Mouse (Mus musculus) heart, embryonic 12.5 days (tissue): Measurements from ENCODE around the gene Gcsh. TPM values are rescaled to one million over a fixed set of nuclear protein-coding genes. Genes with fewer than 3 reads are reported as not detected.
A peak's percentile ranks its signal among the peaks of the same experiment; 100 is the strongest.

Experiments used
- ATAC-seq: fragments of 200-750 bp; cut with Nextera tagmentation; 2 replicates; pipeline ENCODE4 v1.8.0; 2017; ENCODE audit warnings: moderate TSS enrichment, moderate library complexity; ENCODE audit not compliant: insufficient number of reproducible peaks, low FRiP score
- H3K27ac ChIP-seq: fragments of 300-500 bp; sonication (generic); 2 replicates; pipeline ENCODE4 v1.5.1; 2016; ENCODE audit warnings: mild to moderate bottlenecking, moderate library complexity; ENCODE audit not compliant: poor library complexity, severe bottlenecking
- H3K27me3 ChIP-seq: fragments of 300-500 bp; sonication (generic); replicated peaks from 2 replicates; pipeline ENCODE4 v1.6.1; 2016; ENCODE audit warnings: mild to moderate bottlenecking, moderate library complexity
- H3K36me3 ChIP-seq: fragments of 300-500 bp; sonication (generic); 2 replicates; pipeline ENCODE4 v1.6.1; 2016; ENCODE audit warnings: mild to moderate bottlenecking, moderate library complexity
- H3K4me1 ChIP-seq: fragments of 300-500 bp; sonication (generic); replicated peaks from 2 replicates; pipeline ENCODE4 v1.6.1; 2016; ENCODE audit warnings: mild to moderate bottlenecking
- H3K4me2 ChIP-seq: fragments of 300-500 bp; sonication (generic); 2 replicates; pipeline ENCODE4 v1.6.1; 2016; ENCODE audit warnings: mild to moderate bottlenecking, moderate library complexity
- H3K4me3 ChIP-seq: fragments of 300-500 bp; sonication (generic); 2 replicates; pipeline ENCODE4 v1.5.1; 2016; ENCODE audit warnings: mild to moderate bottlenecking
- H3K9ac ChIP-seq: fragments of 300-500 bp; sonication (generic); 2 replicates; pipeline ENCODE4 v1.6.1; 2016; ENCODE audit warnings: mild to moderate bottlenecking, moderate library complexity
- H3K9me3 ChIP-seq: fragments of 300-500 bp; sonication (generic); replicated peaks from 2 replicates; pipeline ENCODE4 v1.6.1; 2016; ENCODE audit warnings: mild to moderate bottlenecking, moderate library complexity
- WGBS: fragments of 180-500 bp; shearing (Covaris S2); methylation state at CpG from one replicate; pipeline ENCODE4 v1.1.7; 2016; 5-methylcytosine and 5-hydroxymethylcytosine counted together
- polyA plus RNA-seq: library from polyadenylated mRNA; unstranded; fragments of >200 nt; fragmentation: Nextera tagmentation; extraction: Ambion mirVana; gene quantifications from 2 replicates; pipeline ENCODE4 v1.2.1, GENCODE M21; 2016

Gene Gcsh
- polyA plus RNA-seq, 1 experiment from 2014 or later = 75.4 TPM

DNA sequence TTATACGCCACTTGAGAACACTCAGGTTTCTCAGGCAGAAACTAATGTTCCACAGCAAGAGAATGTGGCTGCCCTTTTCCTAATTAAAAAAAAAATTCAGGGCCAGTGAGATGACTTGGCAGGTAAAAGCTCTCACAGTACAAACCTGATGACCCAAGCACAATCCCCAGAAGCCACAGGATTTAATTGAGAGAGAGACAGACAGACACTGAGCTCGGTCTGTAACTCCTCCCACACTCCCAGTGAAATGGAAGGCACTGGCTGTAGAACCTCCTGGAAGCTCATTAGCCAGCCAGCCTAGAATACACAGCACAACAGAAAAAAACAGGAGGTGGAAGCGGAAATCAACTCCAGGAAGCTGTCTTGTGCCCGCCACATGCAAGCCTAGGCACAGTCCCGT is 17.7 kb downstream of the Gcsh start:
- no peak overlapping the region for H3K27ac ChIP-seq
- WGBS = 56% methylated on average over 5 of the region's 5 CpGs
- ATAC-seq = no peak

DNA sequence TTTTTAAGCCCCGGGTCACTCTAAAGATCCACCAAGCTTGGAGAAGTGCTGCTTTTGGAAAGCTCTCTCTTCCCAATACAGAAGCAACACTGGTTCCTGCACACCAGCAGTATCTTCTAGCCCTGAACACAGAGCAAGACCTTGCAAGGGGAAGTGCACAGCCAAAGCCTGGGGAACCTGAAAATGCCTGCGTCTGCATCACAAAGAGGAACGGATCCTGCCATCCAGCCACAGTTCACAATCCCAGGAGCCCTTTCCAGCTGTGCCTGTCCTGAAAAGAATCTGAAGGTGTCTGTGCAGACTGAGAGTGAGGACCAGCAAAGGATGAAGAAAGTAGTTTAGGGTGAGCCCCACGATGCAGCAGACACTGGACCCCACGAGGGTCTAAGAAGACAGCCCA is 18.3 kb downstream of the Gcsh start:
- H3K4me3 ChIP-seq = no peak overlapping the region
- no peaks in the 10 kb centered on the region; the same call in 1 of the 2 replicates for H3K27me3 ChIP-seq
- H3K4me2 ChIP-seq = no peak overlapping the region
- WGBS = 44% methylated on average over 5 of the region's 5 CpGs
- H3K36me3 ChIP-seq = no peaks in the 10 kb centered on the region
- H3K9me3 ChIP-seq = no peaks in the 10 kb centered on the region
- peaks cover 12% of the 10 kb centered on the region; the same call in 1 of the 2 replicates for H3K4me1 ChIP-seq
- H3K9ac ChIP-seq = no peak overlapping the region; the same call in 1 of the 2 replicates
- no peak for ATAC-seq
- no peak overlapping the region for H3K27ac ChIP-seq

More for the DNA sequence above, 17.7 kb downstream of the Gcsh start:
- no peak overlapping the region for H3K4me2 ChIP-seq
- no peaks in the 10 kb centered on the region for H3K9me3 ChIP-seq
- H3K36me3 ChIP-seq = no peaks in the 10 kb centered on the region
- no peaks in the 10 kb centered on the region; the same call in 1 of the 2 replicates for H3K27me3 ChIP-seq
- peaks cover 13% of the 10 kb centered on the region; the same call in 1 of the 2 replicates for H3K4me1 ChIP-seq
- H3K4me3 ChIP-seq = no peak overlapping the region
- H3K9ac ChIP-seq = no peak overlapping the region; the same call in 1 of the 2 replicates

- 87% methylated on average over 6 of the region's 6 CpGs for WGBS
- ATAC-seq = no peak
- Histone ChIP-seq H3K27me3 (no peaks in the 10 kb centered on the region; the same call in 1 of the 2 replicates), H3K36me3 (no peaks in the 10 kb centered on the region), H3K4me2 (no peak overlapping the region), H3K4me1 (0 out of 2 replicates have a peak, but pooled peaks cover 6% of the 10 kb centered on the region), H3K9ac (no peak overlapping the region), H3K27ac (no peak overlapping the region), H3K4me3 (no peak overlapping the region), H3K9me3 (no peaks in the 10 kb centered on the region)
Observed at GRCm38 (mm10) chr8:116969531-116969930, 23.8 kb downstream of the Gcsh start.

- H3K9ac ChIP-seq = no peak overlapping the region
- H3K4me1 ChIP-seq = peaks cover 15% of the 10 kb centered on the region
- no peak for ATAC-seq
- H3K27ac ChIP-seq = no peak overlapping the region
- no peaks in the 10 kb centered on the region for H3K9me3 ChIP-seq
- H3K27me3 ChIP-seq = no peaks in the 10 kb centered on the region
- peaks cover 63% of the 10 kb centered on the region for H3K36me3 ChIP-seq
- H3K4me2 ChIP-seq = no peak overlapping the region
- H3K4me3 ChIP-seq = no peak overlapping the region
- 91% methylated on average over 9 of the region's 9 CpGs for WGBS
Observed at GRCm38 (mm10) chr8:116954415-116954814, 38.9 kb downstream of the Gcsh start.

- Histone ChIP-seq H3K9me3 (no peaks in the 10 kb centered on the region), H3K27ac (no peak overlapping the region), H3K36me3 (peaks cover 47% of the 10 kb centered on the region), H3K27me3 (no peaks in the 10 kb centered on the region), H3K9ac (no peak overlapping the region), H3K4me3 (no peak overlapping the region), H3K4me1 (peaks cover 25% of the 10 kb centered on the region), H3K4me2 (no peak overlapping the region)
- no peak for ATAC-seq
- WGBS = 87% methylated on average over 8 of the region's 8 CpGs
Observed at GRCm38 (mm10) chr8:116952428-116952827, 40.9 kb downstream of the Gcsh start.

DNA sequence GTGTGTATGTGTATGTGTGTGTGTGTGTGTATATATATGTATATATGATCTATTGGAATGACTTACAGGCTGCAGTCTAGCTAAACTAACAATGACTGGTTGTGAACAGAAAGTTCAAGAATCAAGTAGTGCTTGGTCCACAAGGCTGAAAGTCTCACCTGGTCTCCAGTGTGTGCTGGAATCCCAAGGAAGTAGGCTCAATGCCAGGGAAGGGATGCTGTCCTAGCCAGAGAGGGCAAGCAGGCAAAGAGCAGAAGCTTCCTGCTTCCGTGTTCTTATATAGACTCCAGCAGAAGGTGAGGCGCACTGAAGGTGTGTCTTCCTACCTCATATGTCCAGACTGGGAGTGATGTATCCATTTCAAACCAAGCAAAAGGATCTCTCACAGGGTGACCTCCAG is 41.6 kb downstream of the Gcsh start:
- Histone ChIP-seq H3K36me3 (peaks cover 40% of the 10 kb centered on the region), H3K9ac (no peak overlapping the region), H3K27ac (no peak overlapping the region), H3K4me1 (peaks cover 29% of the 10 kb centered on the region), H3K27me3 (no peaks in the 10 kb centered on the region), H3K4me3 (no peak overlapping the region), H3K4me2 (no peak overlapping the region), H3K9me3 (no peaks in the 10 kb centered on the region)
- WGBS = 89% methylated on average over 2 of the region's 2 CpGs
- ATAC-seq = no peak

DNA sequence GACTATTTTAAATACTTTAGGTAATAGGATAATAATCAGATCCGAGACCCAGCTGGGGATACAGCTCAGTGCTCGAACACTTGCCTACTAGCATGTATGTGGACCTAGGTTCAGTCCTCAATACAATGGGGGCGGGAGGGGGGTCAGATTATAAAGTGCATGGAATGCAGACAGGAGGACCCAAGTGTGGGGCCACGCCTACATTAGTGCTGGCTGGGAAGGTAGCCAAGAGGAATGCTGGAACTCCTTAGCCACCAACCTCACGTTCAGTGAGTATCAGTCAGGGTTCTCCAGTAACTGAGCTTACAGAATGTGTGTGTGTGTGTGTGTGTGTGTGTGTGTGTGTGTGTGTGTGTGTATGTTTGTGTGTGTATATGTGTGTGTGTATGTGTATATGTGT is 42.0 kb downstream of the Gcsh start:
- Histone ChIP-seq H3K27me3 (no peaks in the 10 kb centered on the region), H3K36me3 (peaks cover 36% of the 10 kb centered on the region), H3K4me2 (no peak overlapping the region), H3K4me3 (no peak overlapping the region), H3K9me3 (no peaks in the 10 kb centered on the region), H3K27ac (no peak overlapping the region), H3K4me1 (peaks cover 34% of the 10 kb centered on the region), H3K9ac (no peak overlapping the region)
- 55% methylated on average over 5 of the region's 5 CpGs for WGBS
- no peak for ATAC-seq

- peaks cover 59% of the 10 kb centered on the region for H3K4me1 ChIP-seq
- no peaks in the 10 kb centered on the region for H3K9me3 ChIP-seq
- H3K27ac ChIP-seq = peak overlapping the region; percentile 66
- H3K4me3 ChIP-seq = no peak overlapping the region
- H3K36me3 ChIP-seq = no peaks in the 10 kb centered on the region
- H3K9ac ChIP-seq = peak overlapping the region; percentile 5; the same call in 1 of the 2 replicates
- peak overlapping the region; percentile 32 for H3K4me2 ChIP-seq
- no peaks in the 10 kb centered on the region for H3K27me3 ChIP-seq
- ATAC-seq = no peak
- WGBS = 45% methylated on average over 7 of the region's 7 CpGs
Observed at GRCm38 (mm10) chr8:116947589-116947988, 45.7 kb downstream of the Gcsh start.

DNA sequence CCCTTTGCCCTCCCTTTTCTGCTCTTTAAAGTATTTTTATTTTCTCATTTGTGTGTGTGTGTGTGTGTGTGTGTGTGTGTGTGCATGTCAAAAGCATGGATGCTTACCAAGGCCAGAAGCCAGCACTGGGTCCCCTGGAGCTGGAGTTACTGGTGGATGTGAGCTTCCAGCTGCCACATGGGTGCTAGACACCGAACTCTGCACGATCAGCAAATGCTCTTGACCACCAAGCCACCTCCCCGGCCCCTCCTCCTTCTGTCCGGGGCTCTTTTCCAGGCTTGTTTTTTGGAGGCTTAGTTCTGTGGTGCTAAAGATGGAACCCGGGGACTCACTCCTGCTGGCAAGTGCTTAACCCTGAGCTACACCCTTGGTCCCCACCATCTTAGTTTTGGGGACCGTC is 46.5 kb downstream of the Gcsh start:
- Histone ChIP-seq H3K27ac (peak overlapping the region; percentile 90), H3K27me3 (no peaks in the 10 kb centered on the region), H3K4me2 (peak overlapping the region; percentile 61), H3K9me3 (no peaks in the 10 kb centered on the region), H3K9ac (peak overlapping the region; percentile 49; the same call in 1 of the 2 replicates), H3K4me1 (peaks cover 58% of the 10 kb centered on the region), H3K36me3 (no peaks in the 10 kb centered on the region), H3K4me3 (peak overlapping the region; percentile 30; the same call in 1 of the 2 replicates)
- WGBS = 66% methylated on average over 6 of the region's 6 CpGs
- no peak for ATAC-seq

DNA sequence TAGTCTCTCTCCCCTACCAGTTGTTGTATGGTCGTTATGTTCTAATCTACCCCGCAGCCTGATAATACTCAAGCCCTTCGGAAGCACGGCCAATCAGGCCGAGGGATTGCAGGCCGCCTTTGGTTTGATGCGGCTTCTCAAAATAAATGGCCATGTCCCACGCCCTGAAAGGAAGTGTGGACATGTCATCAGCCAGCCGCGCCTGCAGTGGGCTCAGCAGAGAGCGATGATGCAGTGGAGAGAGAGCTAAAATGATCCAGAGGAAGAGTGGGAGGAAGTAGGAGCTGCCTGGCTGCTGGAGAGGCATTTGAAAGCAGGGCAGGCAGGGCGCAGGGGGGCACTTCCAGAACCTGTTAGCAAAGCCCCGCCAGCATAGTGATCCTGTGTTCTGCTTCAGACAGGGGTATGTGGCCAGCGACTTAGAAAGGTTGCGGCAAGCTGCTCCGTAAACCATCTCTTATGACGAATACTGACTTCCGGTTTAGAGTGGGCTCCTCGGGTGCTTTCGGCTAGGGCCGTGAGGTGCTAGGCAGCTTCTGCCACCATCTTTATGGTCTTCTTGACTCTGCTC is 47.0 kb downstream of the Gcsh start:
- H3K36me3 ChIP-seq = 0 out of 2 replicates have a peak, but pooled peaks cover 3% of the 10 kb centered on the region
- peak overlapping the region; percentile 49; the same call in 1 of the 2 replicates for H3K9ac ChIP-seq
- no peaks in the 10 kb centered on the region for H3K27me3 ChIP-seq
- H3K4me3 ChIP-seq = peak overlapping the region; percentile 30
- 28% methylated on average over 21 of the region's 21 CpGs for WGBS
- H3K4me1 ChIP-seq = peaks cover 53% of the 10 kb centered on the region
- H3K9me3 ChIP-seq = no peaks in the 10 kb centered on the region
- peak overlapping the region; percentile 90 for H3K27ac ChIP-seq
- ATAC-seq = peak; percentile 43; the same call in 1 of the 2 replicates
- peak overlapping the region; percentile 61 for H3K4me2 ChIP-seq

DNA sequence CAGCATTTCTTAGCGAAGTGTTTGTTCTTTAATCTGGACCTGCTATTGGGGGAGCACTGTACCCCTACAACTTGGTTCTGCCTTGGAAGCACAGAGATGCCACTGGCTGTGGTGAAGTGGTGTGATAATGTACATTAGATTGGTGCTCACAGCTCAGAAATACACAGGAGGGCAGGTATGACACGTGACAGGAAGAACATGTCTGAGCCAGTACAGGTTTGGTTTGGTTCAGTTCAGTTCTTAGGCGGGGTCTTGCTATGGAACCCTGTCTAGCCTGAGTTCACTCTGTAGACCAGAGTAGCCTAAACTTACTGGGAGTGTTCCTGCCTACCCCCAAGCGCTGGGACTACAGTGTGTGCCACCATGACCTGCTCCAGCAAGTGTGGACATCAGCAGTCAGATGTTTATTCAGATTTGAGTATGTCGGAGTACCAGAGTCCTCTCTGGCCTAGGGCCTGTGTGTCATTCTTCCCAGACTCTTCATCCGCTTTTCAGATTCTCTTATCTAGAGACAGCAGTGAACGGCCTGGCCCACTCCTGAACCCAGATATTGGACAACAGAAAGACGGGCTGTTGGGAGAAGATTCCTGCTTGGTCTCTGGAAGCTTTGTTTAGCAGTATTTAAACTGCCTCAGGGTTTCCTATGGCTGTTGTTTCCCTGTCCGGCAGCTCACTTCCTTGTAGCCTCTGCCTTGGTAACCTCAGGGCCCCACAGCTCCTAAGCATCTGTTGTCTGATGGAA is 48.0 kb downstream of the Gcsh start:
- peaks cover 49% of the 10 kb centered on the region for H3K4me1 ChIP-seq
- ATAC-seq = peak; percentile 1; the same call in 1 of the 2 replicates
- H3K36me3 ChIP-seq = peaks cover 12% of the 10 kb centered on the region; the same call in 1 of the 2 replicates
- peak overlapping the region; percentile 94 for H3K4me2 ChIP-seq
- H3K27ac ChIP-seq = peak overlapping the region; percentile 90
- H3K9ac ChIP-seq = no peak overlapping the region
- WGBS = 43% methylated on average over 9 of the region's 9 CpGs
- no peaks in the 10 kb centered on the region for H3K9me3 ChIP-seq
- H3K4me3 ChIP-seq = no peak overlapping the region
- no peaks in the 10 kb centered on the region for H3K27me3 ChIP-seq
